Mouse (Mus musculus) fibroblast of lung, adult 2 months (primary cell): ENCODE data around the gene Spats1.
A peak's percentile ranks its signal among the peaks of the same experiment; 100 is the strongest.
"Not testable (repeated sequence)": the region's sequence is repeated elsewhere in the genome, so short reads cannot be mapped to it uniquely, and the experiment has no call there.

Experiments used
- DNase-seq: peaks from one replicate; pipeline ENCODE4 v3.0.0-alpha.2; 2011; ENCODE audit warnings: low read depth

Spats1 gene

GRCm38 (mm10) chr17:45447063-45447462 lies 28.2 kb downstream of the Spats1 start:
- DNase-seq, result no peak

- DNase-seq, result no peak
These were observed 29.3 kb downstream of the Spats1 start for GRCm38 (mm10) chr17:45445923-45446322.

DNA sequence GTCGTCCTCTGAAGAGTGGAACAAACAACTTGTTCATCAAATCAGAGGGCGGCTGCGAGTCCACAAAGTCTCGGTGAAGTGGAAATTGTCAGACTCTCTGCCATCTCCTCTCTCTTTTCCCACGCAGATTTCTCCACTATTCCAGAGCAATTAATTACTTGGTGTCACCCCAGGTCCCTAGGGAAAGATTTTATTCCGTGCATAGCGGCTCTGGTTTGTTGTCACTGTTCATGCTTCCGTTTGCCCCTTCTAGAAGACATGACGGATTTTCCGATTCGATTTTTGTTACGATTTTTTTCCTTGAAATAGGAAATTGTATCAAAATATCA lies 41.0 kb downstream of the Spats1 start:
- DNase-seq, result no peak

DNA sequence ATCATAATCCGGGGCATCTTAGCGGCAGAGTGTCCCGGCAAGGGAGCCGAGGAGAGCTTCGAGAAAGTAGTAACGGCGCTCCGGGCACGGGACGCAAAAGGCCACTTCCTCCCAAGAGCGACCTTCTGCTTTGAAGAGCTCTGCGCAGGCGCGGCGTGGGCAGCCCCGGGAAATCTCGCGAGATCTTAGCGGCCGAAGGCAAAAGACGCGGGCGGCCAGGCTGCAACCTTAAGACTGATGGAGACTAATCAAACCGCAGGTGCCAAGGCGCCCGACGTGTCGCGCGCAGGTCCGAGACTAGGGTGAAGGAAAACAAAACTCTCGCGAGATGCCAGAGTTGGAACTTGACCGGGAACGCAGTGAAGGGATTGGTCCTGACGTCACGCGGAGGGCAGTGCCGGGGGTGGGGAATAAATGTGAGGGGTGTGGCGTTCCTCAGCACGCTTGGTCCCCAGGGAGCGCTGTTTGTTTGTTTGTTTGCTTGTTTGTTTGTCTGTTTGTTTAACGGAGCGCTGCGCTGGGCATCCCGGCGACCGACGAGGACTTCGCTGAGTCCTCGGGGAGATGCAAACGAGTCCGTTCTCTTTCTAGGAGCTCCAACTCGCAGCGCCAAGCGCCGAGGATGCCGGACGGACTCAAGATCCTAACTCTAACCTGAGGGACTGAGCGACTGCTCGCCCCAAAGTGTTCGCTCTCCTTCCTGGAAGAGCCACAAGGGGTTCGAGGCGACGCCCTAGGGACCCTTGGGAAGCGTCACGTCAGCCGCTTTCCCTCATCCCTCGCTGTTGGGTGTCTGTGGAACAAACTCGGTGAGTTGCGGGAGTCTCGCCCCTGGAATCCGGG lies 41.6 kb downstream of the Spats1 start, which contains the start of gene Cdc5l:
Gene Cdc5l, minus strand, starts transcription at position 319 of the 843 bp plus-strand sequence.
- peak; percentile 99 for DNase-seq

DNA sequence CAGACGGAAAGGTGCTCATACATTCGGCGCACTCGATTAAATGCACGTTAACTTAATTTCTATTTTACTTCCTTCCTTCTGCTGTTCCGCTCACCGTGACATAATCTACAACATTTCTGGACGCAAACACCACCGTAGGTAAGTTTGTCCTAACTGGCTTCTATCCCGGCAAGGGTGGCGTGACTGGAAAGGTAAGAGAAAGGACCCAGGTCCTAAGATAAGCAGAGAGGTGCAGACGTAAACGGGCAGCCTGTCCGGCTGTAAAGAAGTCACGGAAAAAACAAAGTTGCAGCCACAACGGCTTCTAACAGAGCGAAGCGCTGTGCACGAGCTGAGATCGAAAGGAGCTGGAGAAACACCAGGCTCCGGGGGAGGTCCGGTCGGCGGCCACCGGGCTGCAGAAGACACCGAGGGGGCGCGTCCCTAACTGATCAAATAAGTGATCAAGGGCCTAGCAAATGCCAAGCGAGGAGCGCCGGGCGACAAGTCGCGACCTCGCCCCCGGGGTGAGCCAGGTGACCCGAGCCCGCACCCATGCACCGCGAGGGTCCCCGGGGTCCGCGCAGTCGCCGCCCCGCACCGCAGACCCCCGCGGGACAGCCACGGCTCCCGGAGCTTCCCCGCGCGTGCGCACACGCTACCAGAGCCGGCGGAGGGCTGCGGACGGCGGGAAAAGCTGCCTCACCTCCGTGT lies 42.4 kb downstream of the Spats1 start:
- no peak for DNase-seq

- DNase-seq, result no peak
These were observed 43.2 kb downstream of the Spats1 start for GRCm38 (mm10) chr17:45432007-45432406.

DNA sequence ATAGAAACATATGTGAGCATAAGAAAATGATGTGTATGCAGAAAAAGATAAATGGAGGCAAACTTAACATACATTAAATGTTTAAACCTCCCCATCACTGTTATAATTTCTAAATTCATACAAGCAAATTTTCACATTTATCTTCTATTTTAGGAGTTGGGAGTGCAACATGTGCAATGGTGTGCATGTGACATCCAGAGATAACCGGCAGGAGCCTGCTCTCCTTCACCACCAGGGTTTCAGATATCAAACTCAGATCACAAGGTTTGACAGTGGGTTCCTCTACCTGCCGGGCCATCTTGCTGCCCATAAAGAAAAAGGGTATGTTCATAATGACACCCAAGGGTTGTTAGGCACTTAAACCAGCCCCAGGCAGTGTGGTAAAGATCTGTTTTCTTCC lies 57.8 kb downstream of the Spats1 start:
- DNase-seq, result no peak

DNA sequence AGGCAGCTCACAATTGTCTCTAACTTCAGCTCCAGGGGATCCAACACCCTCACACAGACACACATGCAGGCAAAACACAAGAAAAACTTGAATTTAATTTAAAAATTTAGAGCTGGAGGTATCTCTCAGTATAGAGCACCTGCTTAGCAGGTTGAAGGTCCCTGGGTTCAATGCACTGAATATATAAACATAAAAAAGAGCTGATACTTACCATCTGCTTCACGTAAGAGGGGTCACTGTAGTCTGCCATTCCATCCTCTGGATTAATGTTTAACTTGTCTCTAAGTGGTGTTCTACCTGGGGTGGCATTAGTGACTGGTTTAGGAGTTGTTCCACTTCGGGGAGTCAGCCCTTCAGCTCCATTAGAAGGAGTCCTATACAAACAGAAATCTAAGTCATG lies 63.6 kb downstream of the Spats1 start:
- not testable (repeated sequence) for DNase-seq

GRCm38 (mm10) chr17:45408719-45409118 lies 66.5 kb downstream of the Spats1 start:
- no peak for DNase-seq

GRCm38 (mm10) chr17:45406281-45406680 lies 68.9 kb downstream of the Spats1 start:
- no peak for DNase-seq

GRCm38 (mm10) chr17:45403207-45403606 lies 72.0 kb downstream of the Spats1 start:
- DNase-seq, result peak; percentile 51

DNA sequence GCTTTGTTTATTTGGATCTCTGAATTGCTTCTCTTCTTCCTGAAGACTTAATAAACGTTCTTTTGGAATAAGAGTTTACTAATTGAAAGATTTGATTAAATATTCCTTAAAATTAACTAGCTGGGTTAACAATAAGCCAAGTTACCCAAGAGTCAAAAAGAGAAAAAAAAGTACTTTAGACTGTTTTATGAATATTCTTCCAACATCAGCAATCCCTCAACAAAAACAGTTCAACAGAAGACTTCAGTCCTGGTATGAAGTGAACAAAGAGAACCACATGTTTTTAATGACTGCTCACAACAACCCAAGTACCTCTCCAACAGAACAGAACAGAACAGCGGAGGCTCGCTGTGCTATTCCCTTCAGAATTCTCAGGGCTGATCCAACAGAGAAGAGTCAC lies 72.6 kb downstream of the Spats1 start:
- DNase-seq, result no peak

DNA sequence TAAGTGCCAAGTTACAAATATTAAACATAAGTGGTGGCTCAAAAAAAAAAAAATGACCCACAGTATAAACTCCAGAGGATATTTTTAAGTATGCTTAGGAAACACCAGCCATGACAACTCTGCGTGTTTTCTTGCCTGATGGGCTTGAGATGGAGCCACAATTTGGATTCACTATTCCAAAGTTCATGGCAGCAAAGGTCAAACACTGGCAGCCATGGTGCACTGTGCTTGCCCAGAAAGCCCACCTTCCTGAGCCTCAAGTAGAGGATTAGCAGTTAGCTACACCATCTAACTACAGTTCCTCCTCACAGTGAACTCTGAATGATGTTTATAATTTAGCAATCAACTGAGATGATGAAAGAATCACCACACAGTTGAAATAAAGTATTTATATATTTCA lies 73.1 kb downstream of the Spats1 start:
- no peak for DNase-seq

GRCm38 (mm10) chr17:45401126-45401905 lies 73.9 kb downstream of the Spats1 start:
- DNase-seq, result peak; percentile 40

GRCm38 (mm10) chr17:45398021-45398420 lies 77.2 kb downstream of the Spats1 start:
- no peak for DNase-seq

DNA sequence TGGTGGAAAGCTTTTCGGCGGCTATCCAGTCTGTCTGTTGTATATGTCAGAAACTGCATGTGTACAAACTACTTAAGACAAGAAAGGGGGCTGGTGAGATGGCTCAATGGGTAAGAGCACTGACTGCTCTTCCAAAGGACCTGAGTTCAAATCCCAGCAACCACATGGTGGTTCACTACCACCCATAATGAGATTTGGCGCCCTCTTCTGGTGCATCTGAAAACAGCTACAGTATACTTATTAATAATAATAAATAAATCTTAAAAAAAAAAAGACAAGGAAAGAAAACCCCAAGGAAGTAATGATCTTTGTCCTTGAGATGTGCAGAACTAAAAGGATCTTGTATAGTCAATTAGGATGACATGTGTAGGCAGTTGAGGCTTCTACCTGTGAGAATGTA lies 77.7 kb downstream of the Spats1 start:
- no peak for DNase-seq

- no peak for DNase-seq
These were observed 80.6 kb downstream of the Spats1 start for GRCm38 (mm10) chr17:45394612-45395011.

GRCm38 (mm10) chr17:45393765-45394164 lies 81.5 kb downstream of the Spats1 start:
- no peak for DNase-seq
